Mouse (Mus musculus) T-cell, adult 2 months (primary cell): Measurements from ENCODE around the gene A830031A19Rik.

Experiments used
- DNase-seq: peaks from one replicate; pipeline ENCODE4 v3.0.0; 2022; ENCODE audit warnings: low spot score

Gene A830031A19Rik

DNA sequence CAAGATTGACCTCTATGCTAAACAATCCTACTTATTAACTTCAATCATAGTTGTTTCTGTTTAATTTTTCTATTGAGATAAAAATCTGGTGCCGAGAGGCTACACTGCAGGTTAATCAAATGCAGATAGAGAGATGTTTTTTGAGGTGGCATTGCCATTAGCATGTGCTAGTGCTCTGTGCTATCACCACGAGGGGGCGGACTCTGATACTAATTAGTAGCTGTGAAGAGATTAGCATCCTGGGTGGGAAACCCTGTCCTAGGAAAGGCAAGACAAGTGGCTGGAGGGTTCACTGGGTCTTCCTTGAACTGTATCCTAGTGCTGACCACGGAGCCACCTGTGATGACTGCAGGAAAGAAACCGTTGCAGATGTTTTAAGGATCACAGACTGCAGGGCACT is 66.6 kb downstream of the A830031A19Rik start:
- DNase-seq = no peak

DNA sequence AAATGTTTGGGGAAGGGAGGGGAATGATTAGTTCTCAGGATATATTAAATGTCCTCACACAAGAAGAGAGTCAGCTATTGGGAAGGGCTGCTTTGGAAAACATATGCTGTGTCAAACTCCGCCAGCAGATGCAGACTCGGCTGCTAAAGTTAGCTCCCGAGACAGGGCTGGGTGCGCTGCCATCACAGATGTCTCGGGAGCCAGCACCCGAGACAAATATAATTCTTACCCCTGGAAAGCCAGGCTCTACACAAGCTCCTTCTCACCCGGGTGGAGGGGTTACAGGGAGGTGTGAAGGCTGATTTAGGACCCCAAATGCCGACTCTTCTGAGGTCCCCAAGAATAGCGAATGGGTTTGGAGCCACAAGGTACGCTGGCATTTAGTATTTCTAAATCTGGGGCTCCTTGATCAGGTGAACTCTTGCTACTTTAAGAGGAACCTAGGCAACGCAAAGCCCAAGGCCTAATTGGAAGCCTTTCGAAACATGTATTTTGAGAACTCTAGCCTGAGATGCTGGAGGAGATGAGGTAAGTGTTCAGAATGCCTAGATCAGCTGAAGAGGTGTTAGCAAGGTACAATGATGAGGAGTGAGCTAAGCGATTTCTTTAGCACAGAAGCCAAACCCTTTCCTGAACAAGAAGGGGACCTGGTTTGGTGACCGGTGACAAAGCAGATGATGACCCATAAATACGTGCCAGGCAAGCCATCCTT is 69.3 kb downstream of the A830031A19Rik start:
- DNase-seq = no peak

DNA sequence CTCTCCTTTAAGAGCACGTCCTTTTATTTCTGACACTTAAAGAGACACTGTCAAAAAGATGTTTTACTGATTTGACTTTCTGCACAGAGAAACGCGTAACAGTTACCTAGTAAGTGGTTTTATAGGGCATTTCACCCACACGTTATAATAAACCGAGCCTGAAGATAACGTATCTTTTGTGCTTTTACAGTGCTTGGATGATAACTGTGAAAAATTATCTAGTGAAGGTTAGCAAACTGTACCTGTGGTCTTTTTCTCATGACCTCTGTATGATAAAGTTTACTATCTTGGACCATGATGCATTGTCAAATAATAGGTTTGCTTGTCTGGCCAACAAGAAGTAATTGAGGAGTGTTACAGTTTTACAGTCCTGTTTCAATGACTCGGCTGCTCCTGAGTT is 74.2 kb downstream of the A830031A19Rik start:
- DNase-seq = no peak
